Mouse (Mus musculus): ENCODE data around the gene Xpot.

Xpot gene

DNA sequence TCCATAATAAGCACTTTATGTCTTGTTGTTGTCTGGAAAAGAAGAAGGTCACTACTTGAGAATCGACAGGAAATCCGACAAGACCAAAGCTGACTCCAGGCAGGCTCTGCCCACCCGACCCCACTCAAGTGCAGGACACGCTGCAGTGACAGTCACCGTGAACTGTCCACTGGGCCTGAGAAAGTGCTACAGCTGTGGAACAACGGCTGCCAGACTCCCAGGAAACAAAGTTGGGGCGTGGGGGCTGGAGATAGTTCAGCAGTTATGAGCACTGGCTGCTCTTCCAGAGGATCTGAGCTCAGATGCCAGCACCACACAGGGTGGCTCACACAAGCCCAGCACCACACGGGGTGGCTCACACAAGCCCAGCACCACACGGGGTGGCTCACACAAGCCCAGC is 49.8 kb downstream of the Xpot start:
- DNase-seq (ENCODE audit: low spot score in 2 of 2): no peak

DNA sequence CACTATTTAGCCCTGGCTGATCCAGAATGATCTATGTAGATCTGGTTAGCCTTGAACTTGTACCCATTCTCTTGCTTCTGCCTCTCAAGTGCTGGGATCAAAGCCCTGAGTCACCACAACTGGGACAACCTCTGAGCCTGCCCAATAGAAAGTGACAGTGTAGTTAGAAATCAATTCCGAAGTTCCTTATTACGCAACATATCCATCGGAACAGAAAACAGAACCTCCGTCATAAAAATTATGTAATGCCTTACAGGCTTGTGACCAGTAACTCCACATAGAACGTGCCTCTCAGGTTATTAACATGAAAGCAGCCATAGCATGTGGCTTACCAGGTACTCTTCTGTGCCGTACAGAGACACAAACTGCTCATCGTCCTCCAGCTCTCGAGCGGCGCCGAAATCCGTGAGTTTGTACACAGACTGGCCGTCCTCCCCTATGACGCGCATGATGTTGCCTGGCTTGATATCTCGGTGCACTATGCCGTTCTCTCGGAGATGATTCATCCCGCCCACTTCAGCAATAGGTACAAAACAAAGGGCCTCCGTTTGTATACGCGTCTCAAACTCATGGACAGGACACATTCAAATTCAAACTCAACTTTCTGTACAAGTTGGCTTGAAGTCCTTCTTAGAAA is 54.5 kb downstream of the Xpot start:
- DNase-seq (ENCODE audit: low spot score in 2 of 2): no peak

DNA sequence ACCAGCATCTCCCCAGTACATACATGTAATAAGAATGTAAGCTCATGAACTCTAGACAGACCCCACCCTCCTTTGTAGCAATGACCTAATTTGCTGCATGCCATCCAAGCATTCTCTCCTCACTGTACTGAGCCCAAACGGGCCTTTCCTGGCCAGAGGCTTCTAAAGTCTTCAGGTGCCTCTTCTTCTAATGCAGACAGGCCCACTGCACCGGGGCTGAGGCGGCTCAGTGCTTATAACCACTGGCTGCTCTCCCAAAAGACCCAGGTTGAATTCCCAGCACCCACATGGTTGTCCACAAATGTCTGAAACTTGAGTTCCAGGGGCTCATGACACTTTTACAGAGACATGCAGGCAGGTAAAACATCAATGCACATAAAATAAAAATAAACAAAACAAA is 55.1 kb downstream of the Xpot start:
- no peak for DNase-seq (ENCODE audit: low spot score in 2 of 2)

DNA sequence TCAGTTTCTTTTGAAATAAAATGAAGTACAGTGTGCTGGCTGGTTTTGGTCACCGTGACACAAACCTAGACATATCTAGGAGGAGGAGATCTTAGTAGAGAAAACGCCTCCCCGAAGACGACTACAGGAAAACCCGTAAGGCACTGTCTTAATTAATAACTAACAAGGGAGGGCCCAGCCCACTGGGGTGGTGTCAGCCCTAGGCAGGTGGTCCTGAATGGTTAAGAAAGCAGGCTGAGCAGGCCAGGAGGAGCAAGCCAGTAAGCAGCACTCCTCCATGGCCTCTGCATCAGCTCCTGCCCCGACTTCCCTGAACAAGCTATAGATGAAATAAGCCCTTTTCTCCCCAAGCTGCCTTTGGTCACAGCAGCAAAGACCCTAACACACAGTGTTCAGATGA is 56.3 kb downstream of the Xpot start:
- DNase-seq (ENCODE audit: low spot score in 2 of 2): no peak

DNA sequence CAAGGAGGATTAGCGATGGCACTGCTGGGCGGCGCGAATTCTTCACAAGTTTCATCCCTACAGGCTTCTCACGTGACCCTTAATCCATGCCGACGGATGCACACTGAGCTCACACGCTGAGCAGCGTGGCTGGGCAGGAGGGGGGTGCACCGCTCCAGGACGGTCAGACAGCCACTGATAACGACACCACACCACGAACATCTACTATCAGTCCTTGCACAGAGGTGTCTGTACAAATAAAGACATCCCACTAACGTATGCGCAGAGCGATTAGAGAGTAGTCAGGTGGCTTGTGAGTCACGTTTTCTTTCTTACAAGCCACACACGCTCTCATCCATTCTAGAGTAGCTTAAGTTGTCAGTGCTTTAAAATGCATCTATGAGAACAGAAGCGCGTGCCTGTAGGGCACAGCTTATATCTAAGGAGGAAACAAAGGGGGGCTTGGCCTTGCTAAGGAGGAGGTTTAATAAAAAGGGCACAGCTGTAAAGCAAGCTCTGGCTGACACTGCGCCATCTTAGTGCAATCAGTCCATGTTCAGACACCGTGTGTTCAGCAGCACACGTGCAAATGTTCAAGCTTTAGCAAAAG is 57.0 kb downstream of the Xpot start:
- no peak for DNase-seq (ENCODE audit: low spot score in 2 of 2)

DNA sequence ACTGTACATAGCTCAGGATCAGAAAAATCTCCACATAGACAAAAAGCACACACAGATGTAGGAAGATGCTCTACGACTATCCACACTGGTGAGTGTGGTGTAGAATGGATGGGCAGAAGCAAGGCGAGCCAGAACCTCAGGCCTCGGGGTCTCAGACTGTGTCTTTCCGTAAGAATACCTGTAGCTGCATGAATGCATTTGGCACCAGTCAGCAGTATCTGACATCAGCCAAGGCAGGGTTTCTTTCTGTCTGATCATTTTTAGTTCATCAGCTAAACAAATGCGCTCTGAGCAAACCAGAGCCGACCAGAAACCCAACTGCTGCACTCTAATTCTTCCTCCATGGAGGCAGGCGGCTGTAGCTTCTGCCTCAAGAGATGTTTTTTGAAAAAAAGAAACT is 57.6 kb downstream of the Xpot start:
- DNase-seq (ENCODE audit: low spot score in 2 of 2): no peak

DNA sequence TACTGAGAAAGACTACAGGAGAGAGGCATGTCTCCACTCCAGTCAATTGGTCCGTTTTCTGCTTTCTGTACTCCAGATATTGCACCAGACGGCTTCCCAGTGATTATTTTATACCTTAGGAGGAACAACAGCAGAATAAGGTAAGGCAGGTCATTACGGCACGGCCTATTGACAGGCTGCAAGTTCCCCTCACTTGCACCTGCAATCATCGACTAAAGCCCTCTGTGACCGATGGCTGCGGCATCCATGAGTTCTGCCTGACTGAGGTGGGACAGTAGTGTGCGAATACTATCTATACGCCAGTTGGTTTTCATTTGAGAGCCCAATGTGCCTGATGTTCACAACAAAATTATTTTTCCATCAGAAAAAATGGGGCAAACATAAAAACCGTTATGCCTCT is 58.1 kb downstream of the Xpot start:
- DNase-seq (ENCODE audit: low spot score in 2 of 2): no peak

DNA sequence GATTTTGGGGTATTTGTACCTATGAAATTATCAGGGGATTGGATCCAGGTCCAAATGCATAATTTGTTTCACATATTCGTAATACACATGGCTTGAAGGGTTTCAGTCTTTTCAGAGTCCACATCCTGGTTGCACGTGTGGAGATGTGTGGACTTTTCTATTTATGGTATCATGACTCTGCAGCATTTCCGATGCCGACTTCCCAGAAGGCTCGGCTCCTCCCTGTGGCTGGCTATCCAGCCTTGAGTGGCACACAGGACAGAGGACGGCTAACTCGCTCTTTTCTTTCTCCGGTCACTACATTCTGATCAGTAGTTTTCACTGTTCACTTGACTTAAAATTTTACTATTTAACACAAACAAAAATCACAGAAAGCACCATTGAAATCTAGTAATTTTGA is 61.7 kb downstream of the Xpot start:
- no peak for DNase-seq (ENCODE audit: low spot score in 2 of 2)

DNA sequence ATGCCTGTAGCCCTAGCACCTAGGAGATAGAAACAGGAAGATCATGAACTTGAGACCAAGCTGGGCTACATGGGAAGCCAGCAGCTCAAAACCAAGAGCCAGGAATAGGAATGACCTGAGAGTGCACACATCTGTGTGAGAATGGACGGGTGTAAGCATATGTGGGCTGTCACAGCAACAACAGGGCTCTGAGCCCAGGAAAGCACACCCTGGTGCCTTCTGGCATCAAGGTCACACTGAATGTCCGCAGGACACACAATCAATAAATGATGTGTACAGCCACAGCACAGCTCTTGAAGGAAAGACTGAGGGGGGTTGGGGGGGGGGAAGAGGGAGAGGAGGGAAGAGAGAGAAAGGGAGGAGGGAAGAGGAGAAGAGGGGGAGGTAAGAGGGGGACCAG is 67.9 kb downstream of the Xpot start:
- DNase-seq (ENCODE audit: low spot score in 2 of 2): no peak

DNA sequence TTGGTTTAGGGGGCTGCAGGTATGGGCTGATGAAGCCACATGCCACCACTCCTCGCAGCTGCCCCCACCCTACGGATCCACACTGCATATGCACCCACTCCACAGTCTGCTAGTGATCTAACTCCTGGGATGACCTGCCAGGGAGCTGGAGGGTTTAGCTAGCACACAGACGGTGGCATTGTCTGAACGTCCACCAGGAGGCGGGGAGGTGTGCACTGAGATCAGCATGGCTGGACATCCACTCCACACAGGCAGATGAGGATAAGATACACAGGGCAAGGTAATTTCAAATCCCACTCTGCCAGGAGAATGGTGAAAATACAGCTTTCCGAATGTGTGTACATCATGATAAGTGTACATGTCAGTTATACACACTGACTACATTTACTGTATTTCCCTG is 69.9 kb downstream of the Xpot start:
- DNase-seq (ENCODE audit: low spot score in 2 of 2): no peak

DNA sequence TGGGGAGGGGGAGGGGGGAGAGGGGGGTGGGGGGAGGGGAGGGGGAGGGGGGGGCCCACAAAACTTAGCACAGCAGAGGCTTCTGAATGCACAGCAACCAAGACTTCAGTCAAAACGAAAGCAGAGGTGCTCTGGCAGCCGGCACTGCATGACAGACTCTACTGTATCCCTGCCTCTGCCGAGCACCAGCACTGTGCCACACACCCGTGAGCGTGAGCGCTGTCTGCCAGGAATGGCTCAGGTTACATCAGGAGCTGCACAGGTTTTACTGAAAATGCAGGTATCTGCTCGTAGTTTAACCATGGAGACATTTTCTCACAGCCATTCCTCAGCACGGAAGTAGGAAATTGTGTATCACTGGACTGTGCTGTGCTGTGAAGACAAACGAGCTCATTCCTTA is 75.8 kb downstream of the Xpot start:
- no peak for DNase-seq (ENCODE audit: low spot score in 2 of 2)

DNA sequence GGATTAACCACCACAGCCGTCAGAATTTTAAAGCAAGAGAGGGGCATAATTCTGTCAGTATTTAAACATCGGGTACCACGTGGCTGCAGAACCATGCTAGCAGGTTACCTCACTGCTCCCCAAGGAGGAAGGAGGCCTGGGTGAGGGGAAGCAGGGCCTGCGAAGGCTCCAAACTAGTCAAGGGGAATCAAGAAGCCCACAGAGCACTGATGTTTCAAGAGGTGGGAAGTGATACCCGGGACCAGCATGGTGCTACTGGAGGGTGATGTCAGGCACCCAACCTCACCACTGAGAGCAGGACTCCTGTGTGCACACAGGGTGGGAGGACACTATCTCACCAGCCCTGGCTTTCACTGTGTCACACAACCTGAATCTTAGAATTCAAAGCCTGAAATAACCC is 76.5 kb downstream of the Xpot start:
- DNase-seq (ENCODE audit: low spot score in 2 of 2): no peak

DNA sequence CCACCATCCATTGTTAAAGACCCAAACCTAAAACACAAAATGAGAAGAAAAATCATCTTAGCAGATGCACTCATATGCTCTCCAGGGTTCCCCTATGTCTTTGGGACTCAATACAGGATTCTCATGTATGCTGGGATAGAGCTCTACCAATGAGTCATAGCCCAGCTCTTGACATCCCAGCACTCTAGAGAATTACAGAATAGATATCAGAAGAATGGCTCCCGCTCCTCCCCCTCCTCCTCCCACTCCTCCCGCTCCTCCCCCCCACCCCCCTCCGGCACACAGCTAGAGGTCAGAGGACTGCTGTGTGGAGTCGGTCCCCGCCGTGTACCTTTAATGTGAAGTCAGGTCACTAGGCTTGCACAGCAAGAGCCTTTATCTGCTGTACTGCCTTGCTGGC is 79.0 kb downstream of the Xpot start:
- DNase-seq (ENCODE audit: low spot score in 2 of 2): no peak

DNA sequence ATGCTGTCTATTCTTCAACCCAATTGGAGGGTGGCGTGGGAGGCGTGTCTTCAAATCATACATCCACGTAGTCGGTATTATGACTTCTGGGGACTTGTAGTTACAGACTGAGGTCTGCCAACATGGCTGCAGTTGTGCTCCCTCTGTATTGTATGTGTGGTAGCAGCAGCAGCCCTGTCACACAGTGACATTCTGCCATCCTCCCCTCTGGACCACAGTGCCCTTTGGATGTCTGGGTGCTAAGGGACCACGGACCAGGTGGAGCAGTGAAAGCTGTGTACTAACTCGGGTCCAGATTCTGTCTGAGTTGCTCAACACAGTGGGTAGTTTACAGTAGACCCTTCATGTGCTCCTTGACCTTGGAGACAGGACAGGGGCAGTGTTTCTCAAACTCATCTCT is 82.6 kb downstream of the Xpot start:
- DNase-seq (ENCODE audit: low spot score in 2 of 2): no peak

DNA sequence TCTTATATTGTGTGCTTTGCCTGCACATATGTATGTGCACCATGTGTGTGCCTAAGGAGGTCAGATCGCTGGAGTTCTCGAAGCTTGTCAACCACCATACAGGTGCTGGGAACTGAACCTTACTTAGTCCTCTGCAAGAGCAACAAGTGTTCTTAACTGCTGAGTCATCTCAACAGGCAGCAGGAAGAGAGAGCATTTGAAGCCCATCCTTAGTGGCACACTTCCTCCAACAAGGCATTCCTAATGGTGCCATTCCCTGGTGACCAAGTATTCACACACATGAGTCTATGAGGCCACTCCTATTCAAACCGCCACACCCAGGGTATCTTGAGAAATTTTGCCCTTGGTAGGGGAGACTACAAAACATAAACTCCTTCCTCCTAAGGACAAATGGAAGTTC is 84.0 kb downstream of the Xpot start:
- no peak for DNase-seq (ENCODE audit: low spot score in 2 of 2)
